Mouse (Mus musculus): ENCODE data around the gene Gm5592.
"Not testable (repeated sequence)": the region's sequence is repeated elsewhere in the genome, so short reads cannot be mapped to it uniquely, and the experiment has no call there.

The Gm5592 gene

DNA sequence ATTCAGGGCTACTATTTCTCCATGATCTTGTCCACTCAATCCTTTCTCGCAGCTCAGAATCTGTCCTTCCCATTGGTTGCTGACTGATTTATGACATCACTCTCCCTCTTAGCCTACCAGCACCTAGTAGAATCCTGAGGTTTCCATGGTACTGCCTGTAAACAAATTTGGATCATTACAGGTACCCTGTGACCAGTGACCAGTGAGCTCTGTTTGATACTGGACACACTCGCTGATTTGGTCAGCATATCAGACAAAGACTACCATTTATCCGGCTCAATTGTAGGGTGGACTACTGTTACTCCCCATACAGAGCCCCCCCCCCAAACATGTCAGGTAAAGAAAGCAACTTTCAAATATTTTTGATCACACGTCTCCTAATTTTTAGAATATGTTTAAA is at the start of gene Gm5592:
Gene Gm5592, plus strand, starts transcription at position 301 of the 400 bp plus-strand sequence.
- not testable (repeated sequence) for DNase-seq

DNA sequence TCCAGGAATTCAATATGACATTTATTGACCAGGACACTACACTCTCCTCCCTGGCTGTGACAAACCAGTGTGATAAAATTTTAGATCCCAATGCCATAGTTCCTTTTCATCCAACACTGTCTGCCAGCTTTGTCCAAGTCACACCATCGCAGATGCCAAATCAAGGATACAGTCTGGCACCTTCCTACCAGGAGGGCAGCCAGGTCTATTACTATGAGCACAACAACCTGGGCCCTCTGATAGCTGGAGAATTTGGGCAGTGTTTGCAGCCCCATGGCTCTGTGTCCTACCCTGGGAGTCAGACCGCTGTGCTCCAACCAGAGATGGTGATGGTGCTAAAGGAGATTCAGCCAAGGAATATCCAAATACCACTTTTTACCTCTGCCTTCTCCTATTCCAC is 2.2 kb downstream of the Gm5592 start:
- not testable (repeated sequence) for DNase-seq

DNA sequence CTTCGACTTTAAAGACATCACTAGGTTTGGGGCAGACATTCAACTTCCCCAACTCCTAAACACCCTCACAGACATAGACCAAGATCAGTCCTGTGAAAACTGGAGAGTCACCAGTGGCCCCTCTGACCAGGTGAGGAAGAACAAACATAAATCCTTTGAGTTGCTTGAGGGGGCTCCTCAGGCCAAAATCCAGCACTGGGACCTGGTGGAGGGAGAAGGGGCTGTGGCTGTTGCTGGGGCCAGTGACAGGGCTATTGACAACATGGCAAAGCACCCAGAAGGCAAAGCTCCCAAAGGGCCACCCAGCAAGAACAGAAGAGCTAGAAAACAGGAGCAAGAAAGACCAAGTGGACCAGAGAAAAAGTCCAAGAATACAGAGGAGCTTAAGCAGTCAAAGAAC is 4.2 kb downstream of the Gm5592 start:
- DNase-seq: not testable (repeated sequence)

DNA sequence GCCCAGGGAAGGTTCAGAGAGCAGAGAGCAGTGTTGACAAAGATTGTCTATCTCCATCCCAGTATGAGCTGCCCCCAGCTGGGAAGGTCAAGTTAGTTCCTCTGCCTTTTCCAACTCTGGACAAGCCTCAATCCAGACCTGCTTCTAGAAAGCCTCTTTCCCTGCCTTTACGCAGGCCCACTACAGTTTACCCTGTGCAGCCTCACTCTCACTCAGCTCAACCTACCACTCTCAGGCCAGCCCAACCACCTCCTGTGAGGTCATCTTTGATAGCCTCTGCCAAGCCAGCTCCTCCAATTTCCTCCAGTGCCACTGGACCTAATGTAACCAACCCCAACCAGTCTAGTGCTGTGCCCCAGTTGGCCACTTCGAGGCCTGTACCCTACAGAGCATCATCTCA is 4.9 kb downstream of the Gm5592 start:
- DNase-seq: peak; percentile 4 to 30

DNA sequence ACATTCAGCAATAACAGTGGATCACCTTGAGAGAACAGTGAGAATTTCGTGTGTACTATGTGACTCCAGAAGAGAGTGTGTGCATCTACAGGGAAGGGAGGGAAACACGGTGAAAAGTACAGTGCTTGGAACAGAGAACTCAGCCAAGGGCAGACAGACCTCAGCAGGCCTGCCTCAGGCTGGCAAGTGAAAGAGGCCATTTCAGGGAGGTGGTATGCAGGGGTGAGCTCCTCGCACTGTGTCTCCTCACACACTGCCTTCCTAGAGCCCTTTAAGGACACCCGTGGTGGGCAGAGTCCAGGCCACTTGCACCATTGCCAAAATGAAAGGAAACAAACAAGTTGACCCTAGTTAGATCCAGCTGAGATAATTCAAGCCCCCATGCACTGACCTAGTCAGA is 40.0 kb downstream of the Gm5592 start:
- peak in 1 of 2 experiments; percentile 7 for DNase-seq
